Mouse (Mus musculus) embryonic fibroblast, embryonic 13.5 days (primary cell): Measurements from ENCODE around the gene Dnhd1. TPM values are rescaled to one million over a fixed set of nuclear protein-coding genes. Genes with fewer than 3 reads are reported as not detected.

Source experiments
- H3K27ac ChIP-seq: 2 replicates; pipeline ENCODE4 v1.5.1; 2012; ENCODE audit warnings: low read length, control low read depth, inconsistent platforms; ENCODE audit not compliant: insufficient read depth
- H3K4me1 ChIP-seq: 2 replicates; pipeline ENCODE4 v1.6.1; 2011; ENCODE audit warnings: low read length; ENCODE audit not compliant: control insufficient read depth, insufficient read depth
- H3K4me3 ChIP-seq: 2 replicates; pipeline ENCODE4 v1.5.1; 2011; ENCODE audit warnings: mild to moderate bottlenecking, control low read depth, low read length; ENCODE audit not compliant: insufficient read depth
- CTCF ChIP-seq: IDR thresholded peaks from 2 replicates; pipeline ENCODE4 v1.5.1; 2011; ENCODE audit warnings: mild to moderate bottlenecking, control low read depth, low read length, moderate library complexity, borderline replicate concordance; ENCODE audit not compliant: insufficient read depth
- POLR2A ChIP-seq: IDR thresholded peaks from 2 replicates; pipeline ENCODE4 v1.6.1; 2011; ENCODE audit warnings: low read depth, mild to moderate bottlenecking, control low read depth, low read length, moderate library complexity
- polyA plus RNA-seq: library from polyadenylated mRNA; stranded (reverse); fragments of >200 nt; gene quantifications from 2 replicates; pipeline ENCODE4 v1.2.4, GENCODE M21; 2011; ENCODE audit warnings: low read depth; ENCODE audit not compliant: missing spikeins, insufficient read length

The Dnhd1 gene
- polyA plus RNA-seq, 1 experiment = 3.1 TPM

GRCm38 (mm10) chr7:105743926-105744590 lies 93.4 kb downstream of the Dnhd1 start, which contains the start of gene Taf10:
Taf10 (minus strand) TSS chr7:105744361.
- H3K27ac ChIP-seq = peak within 1 kb of the TSS; percentile 81
- TF ChIP-seq POLR2A (peak; percentile 72), CTCF (no peak)
- H3K4me1 ChIP-seq = peaks cover 9% of the 10 kb centered on the region
- peak within 1 kb of the TSS; percentile 55 for H3K4me3 ChIP-seq

- Histone ChIP-seq H3K4me1 (peaks cover 3% of the 10 kb centered on the region; the same call in 1 of the 2 replicates), H3K4me3 (no peak overlapping the region), H3K27ac (no peak overlapping the region)
- TF ChIP-seq POLR2A (no peak), CTCF (no peak)
Observed at GRCm38 (mm10) chr7:105747776-105748175, 97.1 kb downstream of the Dnhd1 start.

- peak within 1 kb of the TSS; percentile 21; the same call in 1 of the 2 replicates for H3K27ac ChIP-seq
- H3K4me3 ChIP-seq = peak within 1 kb of the TSS; percentile 89
- TF ChIP-seq POLR2A = peak; percentile 84
- TF ChIP-seq CTCF = no peak
- peaks cover 3% of the 10 kb centered on the region; the same call in 1 of the 2 replicates for H3K4me1 ChIP-seq
Observed at GRCm38 (mm10) chr7:105751491-105752433, 101.1 kb downstream of the Dnhd1 start, which contains the start of gene Tpp1. Tpp1 (minus strand) TSS chr7:105752235.

GRCm38 (mm10) chr7:105752716-105753115 lies 102.1 kb downstream of the Dnhd1 start:
- H3K4me3 ChIP-seq = no peak overlapping the region
- peaks cover 3% of the 10 kb centered on the region; the same call in 1 of the 2 replicates for H3K4me1 ChIP-seq
- no peak overlapping the region for H3K27ac ChIP-seq
- TF ChIP-seq POLR2A (no peak), CTCF (no peak)

GRCm38 (mm10) chr7:105753281-105753680 lies 102.7 kb downstream of the Dnhd1 start:
- Histone ChIP-seq H3K4me1 (peaks cover 3% of the 10 kb centered on the region; the same call in 1 of the 2 replicates), H3K27ac (no peak overlapping the region), H3K4me3 (no peak overlapping the region)
- TF ChIP-seq CTCF = no peak
- no peak for TF ChIP-seq POLR2A

GRCm38 (mm10) chr7:105761813-105762484 lies 111.3 kb downstream of the Dnhd1 start:
- no peak overlapping the region for H3K27ac ChIP-seq
- no peaks in the 10 kb centered on the region for H3K4me1 ChIP-seq
- no peak overlapping the region for H3K4me3 ChIP-seq
- TF ChIP-seq CTCF (no peak), POLR2A (no peak)

GRCm38 (mm10) chr7:105762517-105763270 lies 112.1 kb downstream of the Dnhd1 start:
- Histone ChIP-seq H3K4me1 (no peaks in the 10 kb centered on the region), H3K4me3 (no peak overlapping the region), H3K27ac (no peak overlapping the region)
- no peak for TF ChIP-seq CTCF

GRCm38 (mm10) chr7:105764331-105764730 lies 113.7 kb downstream of the Dnhd1 start:
- no peak overlapping the region for H3K4me3 ChIP-seq
- TF ChIP-seq POLR2A (no peak), CTCF (no peak)
- no peak overlapping the region for H3K27ac ChIP-seq
- H3K4me1 ChIP-seq = no peaks in the 10 kb centered on the region; the same call in 1 of the 2 replicates
